28 mouse cellular contexts compared by ENCODE assay signal in the genomic region with DNA sequence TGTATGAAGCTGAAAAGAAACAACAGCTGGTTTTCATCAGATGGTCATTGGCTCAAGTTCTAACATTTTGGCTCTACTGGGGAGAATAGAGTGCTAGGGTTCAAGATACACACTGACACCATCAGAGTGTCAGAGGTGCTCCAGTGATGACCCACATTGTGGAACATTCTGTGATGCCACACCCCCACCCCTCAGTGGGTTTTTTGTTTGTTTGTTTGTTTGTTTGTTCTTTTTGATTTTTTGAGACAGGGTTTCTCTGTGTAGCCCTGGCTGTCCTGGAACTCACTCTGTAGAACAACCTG. TPM values are rescaled to one million over a fixed set of nuclear protein-coding genes. Genes with fewer than 3 reads are reported as not detected.
DNase-seq lines count a peak whose midpoint lies in the region; ATAC-seq and TF ChIP-seq lines count a peak whose summit lies in the region.
"Had no signal": no experiment of that assay in that cellular context is flagged by ENCODE, and none has a peak within 500 bp of the region (broad histone marks: within the 10 kb centered on the region; RNA-seq: fewer than 3 reads in every experiment).

No protein-coding gene starts in this region.

- TF ChIP-seq CTCF in hindbrain, postnatal 0 days (IDR thresholded peaks at IDR 0.05; ENCODE audit: low read depth) = no peak
- TF ChIP-seq CTCF in lung, postnatal 0 days (IDR thresholded peaks at IDR 0.05) = no peak

- no peaks in the 10 kb centered on the region for H3K36me3 ChIP-seq in hindbrain, postnatal 0 days (ENCODE audit: insufficient read depth, low read length)
- no peaks in the 10 kb centered on the region for H3K36me3 ChIP-seq in hindbrain, embryonic 13.5 days
- H3K36me3 ChIP-seq in liver, embryonic 13.5 days = no peaks in the 10 kb centered on the region
- no peaks in the 10 kb centered on the region for H3K36me3 ChIP-seq in liver, embryonic 11.5 days (ENCODE audit: control insufficient read depth, insufficient read depth, low read length)
- H3K36me3 ChIP-seq in lung, postnatal 0 days (ENCODE audit: insufficient read depth, low read length) = no peaks in the 10 kb centered on the region
- no peaks in the 10 kb centered on the region for H3K36me3 ChIP-seq in neural tube, embryonic 15.5 days
- H3K36me3 ChIP-seq: embryonic facial prominence, embryonic 12.5 days; G1E; heart, embryonic 10.5 days; heart, embryonic 13.5 days; hindbrain, embryonic 15.5 days had no signal

- no peak for DNase-seq in hindbrain, postnatal 0 days (ENCODE audit: low spot score)
- DNase-seq in liver, embryonic 13.5 days = no peak
- no peak for DNase-seq in liver, embryonic 11.5 days (ENCODE audit: low spot score)
- DNase-seq in lung, postnatal 0 days (ENCODE audit: low spot score) = no peak
- no peak for DNase-seq in lung, postnatal 36 days
- DNase-seq: adrenal gland, postnatal 10 days; adrenal gland, postnatal 36 days; B cell, adult 2 months; cerebellum, adult 18-20 months; cerebellum, adult 9-11 months; cerebellum, postnatal 25 days; forebrain, postnatal 0 days; gastrocnemius, adult 2 months; gastrocnemius, postnatal 14 days; heart, adult 18-20 months; heart, postnatal 14 days; heart, postnatal 4 days had no signal

- no peak overlapping the region for H3K9ac ChIP-seq in hindbrain, postnatal 0 days (replicated peaks; ENCODE audit: low read length)
- H3K9ac ChIP-seq in hindbrain, embryonic 13.5 days = no peak overlapping the region
- no peak overlapping the region for H3K9ac ChIP-seq in liver, embryonic 13.5 days
- H3K9ac ChIP-seq in liver, embryonic 11.5 days (ENCODE audit: low read depth, low read length) = no peak overlapping the region
- no peak overlapping the region for H3K9ac ChIP-seq in lung, postnatal 0 days (replicated peaks; ENCODE audit: low read depth)
- no peak overlapping the region for H3K9ac ChIP-seq in neural tube, embryonic 15.5 days (replicated peaks)
- H3K9ac ChIP-seq: embryonic facial prominence, embryonic 12.5 days; embryonic facial prominence, embryonic 15.5 days; forebrain, postnatal 0 days; heart, embryonic 13.5 days; hindbrain, embryonic 15.5 days had no signal

- H3K27ac ChIP-seq in hindbrain, postnatal 0 days = peak overlapping the region; percentile 54; the same call in 1 of the 2 replicates
- H3K27ac ChIP-seq in hindbrain, embryonic 13.5 days = no peak overlapping the region
- H3K27ac ChIP-seq in liver, embryonic 13.5 days = peak overlapping the region; percentile 47; the same call in 1 of the 2 replicates
- H3K27ac ChIP-seq in liver, embryonic 11.5 days (ENCODE audit: low read depth, low read length) = no peak overlapping the region
- H3K27ac ChIP-seq in lung, postnatal 0 days (ENCODE audit: low read length) = no peak overlapping the region
- H3K27ac ChIP-seq in neural tube, embryonic 15.5 days (replicated peaks) = 0 out of 2 replicates have a peak overlapping the region, but pooled peaks have one; percentile 38
- H3K27ac ChIP-seq: embryonic facial prominence, embryonic 12.5 days; embryonic facial prominence, embryonic 15.5 days; gastrocnemius, adult 2 months; heart, embryonic 10.5 days; heart, embryonic 13.5 days had no signal

- no peaks in the 10 kb centered on the region for H3K27me3 ChIP-seq in hindbrain, postnatal 0 days (ENCODE audit: insufficient read depth, low read length)
- H3K27me3 ChIP-seq in hindbrain, embryonic 13.5 days = no peaks in the 10 kb centered on the region
- no peaks in the 10 kb centered on the region for H3K27me3 ChIP-seq in liver, embryonic 13.5 days
- H3K27me3 ChIP-seq in liver, embryonic 11.5 days (replicated peaks; ENCODE audit: control insufficient read depth, insufficient read depth, low read length) = no peaks in the 10 kb centered on the region
- H3K27me3 ChIP-seq in lung, postnatal 0 days (replicated peaks; ENCODE audit: insufficient read depth, low read length) = no peaks in the 10 kb centered on the region
- H3K27me3 ChIP-seq in neural tube, embryonic 15.5 days (replicated peaks) = no peaks in the 10 kb centered on the region
- H3K27me3 ChIP-seq: CH12.LX; embryonic facial prominence, embryonic 12.5 days; embryonic facial prominence, embryonic 15.5 days; heart, embryonic 13.5 days; hindbrain, embryonic 15.5 days; Patski had no signal

- H3K4me2 ChIP-seq in hindbrain, postnatal 0 days (ENCODE audit: low read depth, low read length) = no peak overlapping the region
- no peak overlapping the region for H3K4me2 ChIP-seq in hindbrain, embryonic 13.5 days
- no peak overlapping the region for H3K4me2 ChIP-seq in liver, embryonic 13.5 days
- no peak overlapping the region for H3K4me2 ChIP-seq in liver, embryonic 11.5 days
- no peak overlapping the region for H3K4me2 ChIP-seq in lung, postnatal 0 days (replicated peaks; ENCODE audit: low read depth, low read length)
- no peak overlapping the region for H3K4me2 ChIP-seq in neural tube, embryonic 15.5 days
- H3K4me2 ChIP-seq: embryonic facial prominence, embryonic 12.5 days; embryonic facial prominence, embryonic 15.5 days; heart, embryonic 13.5 days; hindbrain, embryonic 15.5 days had no signal

- TF ChIP-seq EP300 in lung, postnatal 0 days (IDR thresholded peaks at IDR 0.05) = no peak

- no peaks in the 10 kb centered on the region for H3K9me3 ChIP-seq in hindbrain, postnatal 0 days (ENCODE audit: low read length)
- no peaks in the 10 kb centered on the region for H3K9me3 ChIP-seq in hindbrain, embryonic 13.5 days
- H3K9me3 ChIP-seq in liver, embryonic 13.5 days (replicated peaks) = no peaks in the 10 kb centered on the region
- H3K9me3 ChIP-seq in liver, embryonic 11.5 days (ENCODE audit: control insufficient read depth, low read length) = no peaks in the 10 kb centered on the region
- H3K9me3 ChIP-seq in lung, postnatal 0 days (ENCODE audit: low read length) = no peaks in the 10 kb centered on the region
- H3K9me3 ChIP-seq in neural tube, embryonic 15.5 days (replicated peaks) = no peaks in the 10 kb centered on the region
- H3K9me3 ChIP-seq: embryonic facial prominence, embryonic 12.5 days; embryonic facial prominence, embryonic 15.5 days; G1E; heart, embryonic 10.5 days; heart, embryonic 13.5 days; hindbrain, embryonic 15.5 days had no signal

- H3K4me3 ChIP-seq in hindbrain, postnatal 0 days (ENCODE audit: low read length) = no peak overlapping the region
- no peak overlapping the region for H3K4me3 ChIP-seq in hindbrain, embryonic 13.5 days
- H3K4me3 ChIP-seq in liver, embryonic 13.5 days (replicated peaks) = no peak overlapping the region
- no peak overlapping the region for H3K4me3 ChIP-seq in liver, embryonic 11.5 days (ENCODE audit: low read depth, low read length)
- no peak overlapping the region for H3K4me3 ChIP-seq in lung, postnatal 0 days (ENCODE audit: low read depth, low read length)
- H3K4me3 ChIP-seq in neural tube, embryonic 15.5 days (replicated peaks) = no peak overlapping the region
- H3K4me3 ChIP-seq: embryonic facial prominence, embryonic 12.5 days; embryonic facial prominence, embryonic 15.5 days; gastrocnemius, adult 2 months; heart, embryonic 10.5 days; heart, embryonic 13.5 days; hindbrain, embryonic 15.5 days had no signal

- ATAC-seq in hindbrain, postnatal 0 days = no peak
- no peak for ATAC-seq in hindbrain, embryonic 13.5 days (ENCODE audit: low FRiP score)
- no peak for ATAC-seq in liver, embryonic 13.5 days (ENCODE audit: low read depth)
- ATAC-seq in liver, embryonic 11.5 days (replicated peaks; ENCODE audit: low FRiP score) = no peak
- ATAC-seq in lung, postnatal 0 days = peak; percentile 46
- no peak for ATAC-seq in neural tube, embryonic 15.5 days (ENCODE audit: low FRiP score)
- ATAC-seq: forebrain, embryonic 14.5 days; Patski had no signal

- no peaks in the 10 kb centered on the region for H3K4me1 ChIP-seq in hindbrain, postnatal 0 days (ENCODE audit: insufficient read depth, low read length)
- H3K4me1 ChIP-seq in hindbrain, embryonic 13.5 days (replicated peaks) = peaks cover 6% of the 10 kb centered on the region; the same call in 1 of the 2 replicates
- H3K4me1 ChIP-seq in liver, embryonic 13.5 days (replicated peaks) = peaks cover 35% of the 10 kb centered on the region
- H3K4me1 ChIP-seq in liver, embryonic 11.5 days (replicated peaks; ENCODE audit: control insufficient read depth, insufficient read depth, low read length) = peaks cover 28% of the 10 kb centered on the region
- peaks cover 10% of the 10 kb centered on the region; the same call in 1 of the 2 replicates for H3K4me1 ChIP-seq in lung, postnatal 0 days (ENCODE audit: insufficient read depth, low read depth, low read length)
- peaks cover 11% of the 10 kb centered on the region for H3K4me1 ChIP-seq in neural tube, embryonic 15.5 days
- H3K4me1 ChIP-seq: embryonic facial prominence, embryonic 12.5 days; embryonic facial prominence, embryonic 15.5 days; hindbrain, embryonic 15.5 days had no signal

RNA-seq across cellular contexts. Expression of a gene that starts 26.1 kb away (rescaled TPM):
- total RNA-seq in hindbrain, postnatal 0 days (2014; rRNA removed) = 7.9 and 14.9 TPM in 2 replicates
- 16.2 and 16.9 TPM in 2 replicates for polyA plus RNA-seq in hindbrain, postnatal 0 days (2015; fragmentation: Nextera tagmentation; extraction: Ambion mirVana)
- polyA plus RNA-seq in hindbrain, embryonic 13.5 days (2015; fragmentation: Nextera tagmentation; extraction: Ambion mirVana) = 21.0 and 21.5 TPM in 2 replicates
- polyA plus RNA-seq in liver, embryonic 13.5 days (2015; fragmentation: Nextera tagmentation; extraction: Ambion mirVana) = 91.1 and 99.5 TPM in 2 replicates
- 27.9 and 31.1 TPM in 2 replicates for polyA plus RNA-seq in liver, embryonic 11.5 days (2014; fragmentation: Nextera tagmentation; extraction: Ambion mirVana)
- polyA plus RNA-seq in lung, postnatal 0 days (2015; fragmentation: Nextera tagmentation; extraction: Ambion mirVana) = 34.7 and 35.7 TPM in 2 replicates
- polyA plus RNA-seq in neural tube, embryonic 15.5 days (2015; fragmentation: Nextera tagmentation; extraction: Ambion mirVana) = 15.8 and 23.4 TPM in 2 replicates

Comparison
In these comparisons a context has a peak if more than half of its experiments do, and no peak if none do; other contexts are left out.
1. H3K27ac ChIP-seq: peak in hindbrain, postnatal 0 days (single experiment), liver, embryonic 13.5 days (single experiment) and neural tube, embryonic 15.5 days (single experiment); none in hindbrain, embryonic 13.5 days (single experiment), liver, embryonic 11.5 days (single experiment) and lung, postnatal 0 days (single experiment).